Mouse (Mus musculus): ENCODE results near the gene Zkscan16.

Zkscan16 gene

DNA sequence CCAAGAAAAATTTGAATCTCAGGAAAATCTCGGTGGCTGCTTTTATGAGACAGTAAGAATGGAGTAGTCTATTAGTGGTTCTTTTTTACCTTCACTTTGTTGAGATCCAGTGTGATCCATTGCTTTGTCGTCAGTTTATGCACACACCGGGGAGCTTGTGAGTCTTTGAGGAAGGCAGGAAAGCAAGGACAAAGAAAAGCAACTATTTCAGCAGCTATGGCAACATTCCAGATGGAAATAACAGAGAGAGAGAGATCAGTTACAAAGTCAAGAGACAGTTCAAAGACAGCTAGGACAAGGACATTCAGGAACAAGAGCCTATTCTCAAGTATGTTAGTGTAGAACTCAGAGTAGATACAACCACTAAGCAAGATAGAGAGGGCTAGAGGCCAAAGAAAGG lies 7.6 kb upstream of the Zkscan16 start:
- DNase-seq (ENCODE audit: low read depth, low spot score) = no peak

DNA sequence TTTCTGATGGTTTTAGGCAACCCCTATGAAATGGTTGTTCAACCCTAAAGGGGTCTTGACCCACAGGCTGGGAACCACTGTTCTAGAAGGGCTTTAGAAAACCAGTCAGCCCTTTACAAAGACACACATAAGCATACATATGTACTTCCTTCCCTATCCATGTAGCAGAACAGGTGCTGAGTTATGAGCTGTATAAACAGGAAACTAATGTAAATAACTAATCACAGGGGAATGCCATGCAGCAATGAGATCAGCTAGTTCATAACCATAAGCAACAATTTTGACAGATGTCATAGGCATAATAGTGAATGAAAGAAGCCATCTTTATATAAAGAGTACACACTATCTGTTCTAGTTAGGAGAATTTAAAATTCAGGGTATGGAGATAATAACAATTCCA lies 1.8 kb upstream of the Zkscan16 start:
- no peak for DNase-seq (ENCODE audit: low read depth, low spot score)

DNA sequence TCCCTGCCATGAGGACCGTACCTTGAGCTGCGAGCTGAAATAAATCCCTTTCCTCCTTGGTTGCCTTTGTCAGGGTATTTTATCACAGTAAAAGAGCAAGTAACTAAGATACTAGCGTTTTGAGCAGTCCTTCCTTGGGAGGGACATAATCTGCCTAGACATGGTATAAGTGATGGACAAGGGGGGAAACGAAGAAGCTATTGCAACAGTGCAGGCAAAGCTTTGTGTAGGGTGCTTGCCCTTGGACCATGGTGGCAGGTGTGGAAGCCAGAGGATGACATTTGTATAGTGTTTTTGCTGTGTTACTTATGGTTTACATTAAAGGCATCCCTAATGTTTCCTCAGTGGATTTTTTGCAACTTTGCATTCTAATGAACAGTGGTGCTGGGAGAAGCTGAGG lies 486 bp upstream of the Zkscan16 start:
- no peak for DNase-seq (ENCODE audit: low read depth, low spot score)

DNA sequence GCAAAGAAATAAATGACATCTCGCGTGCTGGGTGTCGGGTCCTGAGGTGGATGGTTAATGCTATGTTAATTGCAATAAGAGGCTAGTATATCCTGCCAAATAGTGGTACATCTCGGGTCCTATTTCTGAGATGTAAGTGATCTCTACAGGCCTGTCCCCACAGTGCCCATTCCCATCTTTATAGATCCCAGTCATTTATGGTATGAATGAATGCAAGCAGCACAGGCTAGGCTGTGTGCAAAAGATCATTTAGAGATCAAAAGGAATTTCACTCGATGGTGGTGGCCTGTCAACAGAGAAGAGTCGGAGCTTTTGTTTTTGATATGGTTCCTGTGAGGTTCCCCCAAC lies 752 bp downstream of the Zkscan16 start:
- no peak for DNase-seq (ENCODE audit: low read depth, low spot score)

DNA sequence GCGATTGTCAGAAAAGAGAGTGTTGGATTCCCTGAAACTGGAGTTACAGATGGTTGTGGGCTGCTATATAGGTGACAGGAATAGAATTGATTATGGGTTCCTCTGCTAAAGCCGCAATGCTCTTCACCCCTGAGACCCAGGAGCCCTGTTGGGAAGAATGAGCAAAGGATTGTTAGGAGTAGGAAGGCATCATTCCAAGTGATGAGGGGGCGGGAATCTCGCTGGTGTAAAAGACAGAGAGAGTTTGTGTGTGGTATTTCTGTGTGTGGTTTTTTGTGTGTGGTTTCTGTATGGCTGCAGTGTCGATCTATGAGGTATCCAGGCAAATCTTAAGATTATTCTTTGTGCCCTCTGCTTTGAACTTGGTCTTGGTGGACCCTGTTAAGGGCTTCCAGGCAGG lies 1.3 kb downstream of the Zkscan16 start:
- no peak for DNase-seq (ENCODE audit: low read depth, low spot score)

DNA sequence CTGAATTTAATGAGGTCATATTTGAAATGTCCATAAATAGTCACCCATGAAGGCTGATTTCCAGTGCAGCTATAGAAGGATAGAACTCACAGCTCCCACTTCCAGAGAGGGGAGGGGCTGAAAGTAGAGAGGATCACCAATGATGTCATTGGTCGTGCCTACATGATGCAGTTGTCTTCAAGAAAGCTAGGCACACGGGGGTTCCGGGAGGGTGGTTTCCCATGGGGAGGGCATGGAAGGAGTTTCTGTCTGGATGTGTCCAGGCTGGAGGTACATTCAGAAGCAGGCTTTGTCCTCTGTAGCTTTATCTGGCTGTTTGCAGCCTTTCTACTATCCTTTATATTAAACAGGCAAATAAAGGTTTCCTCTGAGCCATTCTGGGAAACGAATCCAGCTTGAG lies 5.0 kb downstream of the Zkscan16 start:
- no peak for DNase-seq (ENCODE audit: low read depth, low spot score)

DNA sequence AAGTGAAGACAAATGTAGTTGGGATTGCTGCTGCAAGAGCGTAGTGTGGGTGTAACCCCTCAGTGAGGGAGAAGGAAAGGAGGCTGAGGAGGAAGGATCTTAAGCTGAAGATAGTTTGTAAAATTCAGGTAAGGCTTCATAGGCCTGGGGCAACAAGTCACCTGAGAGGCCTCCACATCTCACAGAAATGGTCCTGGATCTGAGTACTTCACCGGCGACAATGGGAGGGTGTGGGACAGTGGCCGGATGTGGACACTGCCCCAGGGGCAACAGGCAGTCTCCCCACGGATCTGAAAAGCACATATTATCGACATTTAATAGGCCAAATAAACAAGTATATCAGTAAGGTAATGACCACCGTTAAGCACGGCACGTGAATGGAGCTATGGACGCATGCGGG lies 9.2 kb downstream of the Zkscan16 start:
- no peak for DNase-seq (ENCODE audit: low read depth, low spot score)

DNA sequence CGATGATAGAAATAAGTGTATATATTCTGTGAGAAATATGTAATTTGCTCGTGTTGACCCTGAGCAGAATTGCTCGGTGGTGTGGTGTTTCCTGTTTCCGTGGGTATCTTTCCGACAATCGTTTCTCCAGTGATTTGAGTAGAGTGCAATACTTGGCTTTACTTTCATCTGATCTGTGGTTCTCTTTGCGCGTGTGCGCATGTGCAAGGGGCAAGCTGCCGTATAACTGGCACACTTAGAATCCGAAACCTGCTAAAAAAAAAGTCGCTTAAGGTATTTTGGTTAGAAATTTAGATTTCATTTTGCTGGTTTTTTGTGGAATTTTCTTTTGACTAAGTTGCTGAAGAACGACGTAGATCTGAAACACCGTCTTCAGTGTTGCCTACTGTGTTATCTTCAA lies 18.3 kb downstream of the Zkscan16 start:
- no peak for DNase-seq (ENCODE audit: low read depth, low spot score)

DNA sequence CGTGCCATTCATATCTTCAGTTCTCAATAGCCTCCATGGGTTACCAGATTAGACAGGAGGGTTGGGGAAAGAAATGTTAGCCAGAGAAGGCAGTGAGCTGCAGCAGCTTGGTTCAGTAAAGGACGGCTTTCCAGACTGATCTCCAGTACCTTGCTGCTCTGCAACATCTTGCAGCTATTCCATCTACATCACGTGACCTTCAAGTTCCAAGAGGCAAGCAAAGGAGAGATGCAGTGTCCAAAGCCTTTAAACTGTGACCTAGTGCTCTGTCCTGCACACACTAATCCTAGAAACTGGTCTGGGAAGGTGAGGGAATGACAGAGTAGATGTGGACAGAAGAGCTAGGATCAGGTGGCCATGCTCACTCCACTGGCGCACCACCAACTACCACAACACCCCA lies 19.8 kb downstream of the Zkscan16 start:
- no peak for DNase-seq (ENCODE audit: low read depth, low spot score)

DNA sequence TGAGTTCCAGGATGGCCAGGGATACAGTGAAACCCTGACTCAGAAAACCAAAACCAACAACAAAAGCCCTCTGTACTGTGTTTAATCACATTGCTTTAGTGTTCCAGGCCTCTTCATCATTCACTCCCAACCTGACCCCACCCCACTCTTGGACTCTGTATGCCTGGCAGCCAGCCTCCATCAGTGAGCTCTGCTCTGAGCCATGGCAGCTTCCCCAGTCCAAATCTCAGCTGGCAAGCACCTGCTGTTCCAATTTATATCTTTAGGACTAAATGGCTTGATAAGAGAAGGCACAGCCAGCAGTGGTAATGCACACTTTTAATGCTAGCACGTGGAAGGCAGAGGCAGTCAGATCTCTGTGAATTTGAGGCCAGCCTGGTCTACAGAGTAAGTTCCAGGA lies 21.7 kb downstream of the Zkscan16 start:
- no peak for DNase-seq (ENCODE audit: low read depth, low spot score)

DNA sequence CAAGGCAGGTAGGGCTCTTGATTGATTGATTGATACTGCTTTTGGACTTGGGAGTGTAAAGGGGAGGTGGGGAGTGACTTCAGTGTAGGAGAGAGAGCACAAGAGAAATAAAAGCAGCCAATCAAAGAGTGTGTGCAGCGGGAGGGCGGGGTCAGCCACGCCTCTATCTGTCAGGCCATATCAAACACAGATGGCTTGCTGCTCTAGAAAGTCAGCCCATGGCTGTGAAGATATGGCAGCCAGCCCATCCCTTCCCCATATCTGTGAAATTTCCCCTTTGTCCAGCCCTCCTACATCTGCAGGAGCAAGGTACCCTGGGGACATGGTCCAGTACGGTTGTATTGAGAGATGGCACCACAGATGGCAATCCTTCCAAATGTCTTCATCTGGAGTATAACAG lies 27.2 kb downstream of the Zkscan16 start:
- no peak for DNase-seq (ENCODE audit: low read depth, low spot score)

DNA sequence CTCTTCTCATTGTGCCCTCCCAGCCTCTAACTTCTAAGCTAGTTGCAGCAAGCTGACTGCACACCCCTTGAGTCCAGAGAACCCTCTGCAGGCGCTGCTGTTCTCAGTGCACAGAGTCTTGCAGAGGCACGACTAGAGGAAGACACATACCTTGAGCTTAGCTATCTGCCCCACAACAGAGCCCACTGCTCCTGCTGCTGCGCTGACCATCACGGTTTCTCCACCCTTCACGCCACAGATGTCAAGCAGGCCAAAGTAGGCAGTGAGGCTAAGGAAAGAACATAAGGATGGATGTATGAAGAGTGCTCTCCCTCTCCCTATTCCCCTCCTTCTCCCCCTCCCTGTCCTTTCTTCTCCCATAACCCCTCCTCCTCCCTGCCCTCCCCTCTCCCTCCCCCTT lies 32.3 kb downstream of the Zkscan16 start:
- no peak for DNase-seq (ENCODE audit: low read depth, low spot score)

DNA sequence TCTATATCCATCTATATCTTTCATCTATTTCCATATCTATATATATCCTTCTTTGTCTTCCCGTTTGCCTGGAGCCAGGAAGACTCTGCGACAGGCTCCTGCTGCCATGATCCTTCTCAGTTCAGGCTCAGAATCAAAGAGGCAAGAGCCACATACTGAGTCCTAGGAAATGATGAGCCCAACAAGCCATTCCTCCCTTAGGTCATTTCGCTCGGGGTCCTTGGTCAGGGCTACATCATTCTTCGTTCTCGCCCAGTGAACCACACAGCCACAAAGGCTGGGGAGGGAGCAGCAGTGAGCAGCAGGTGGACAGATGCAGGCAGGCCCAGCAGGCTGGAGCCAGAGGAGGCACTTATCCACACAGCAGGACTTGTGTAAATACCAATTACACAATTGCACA lies 38.0 kb downstream of the Zkscan16 start:
- DNase-seq (ENCODE audit: low read depth, low spot score) = no peak

DNA sequence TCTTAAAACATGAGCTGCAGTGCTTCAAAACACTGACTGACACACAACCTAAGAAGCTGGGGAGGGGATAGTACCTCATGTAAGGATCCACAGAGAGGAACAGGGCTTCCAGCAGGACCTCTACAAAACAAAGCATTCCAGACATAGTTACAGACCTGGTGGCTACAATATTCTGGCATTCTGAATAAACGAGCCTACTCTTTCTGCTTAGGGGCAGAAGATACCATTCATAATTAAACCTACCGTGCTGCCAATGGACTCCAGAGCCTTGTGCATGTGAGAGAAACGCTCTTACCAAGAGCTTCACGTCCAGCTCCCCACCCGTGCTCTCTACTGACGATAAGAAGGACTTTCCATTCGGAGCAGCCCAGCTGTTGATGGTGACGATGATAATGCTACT lies 39.4 kb downstream of the Zkscan16 start:
- DNase-seq (ENCODE audit: low read depth, low spot score) = no peak

DNA sequence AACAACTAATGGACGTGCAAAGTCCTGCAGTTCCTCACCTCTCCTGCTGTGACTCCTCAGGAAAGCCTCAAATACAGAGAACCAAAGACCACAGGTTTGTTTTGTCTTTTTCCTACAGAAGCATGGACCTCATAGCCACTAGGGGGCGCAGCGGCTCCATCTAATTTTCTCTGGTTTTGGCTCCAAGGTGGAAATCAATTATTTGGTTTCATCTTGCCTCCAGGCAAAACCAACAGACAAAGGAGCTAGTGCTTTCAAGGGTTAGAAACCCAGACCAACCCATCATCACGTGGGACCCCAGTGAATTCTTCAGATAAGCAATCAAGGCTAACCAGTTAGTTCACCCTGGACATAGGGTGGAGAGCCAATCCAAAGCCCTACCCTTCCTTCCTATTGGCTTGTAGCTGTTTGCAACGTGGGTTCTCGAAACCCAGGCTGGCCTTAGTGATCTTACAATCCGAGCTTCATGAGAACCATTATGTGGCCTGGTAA lies 41.8 kb downstream of the Zkscan16 start:
- DNase-seq (ENCODE audit: low read depth, low spot score) = peak; percentile 63

DNA sequence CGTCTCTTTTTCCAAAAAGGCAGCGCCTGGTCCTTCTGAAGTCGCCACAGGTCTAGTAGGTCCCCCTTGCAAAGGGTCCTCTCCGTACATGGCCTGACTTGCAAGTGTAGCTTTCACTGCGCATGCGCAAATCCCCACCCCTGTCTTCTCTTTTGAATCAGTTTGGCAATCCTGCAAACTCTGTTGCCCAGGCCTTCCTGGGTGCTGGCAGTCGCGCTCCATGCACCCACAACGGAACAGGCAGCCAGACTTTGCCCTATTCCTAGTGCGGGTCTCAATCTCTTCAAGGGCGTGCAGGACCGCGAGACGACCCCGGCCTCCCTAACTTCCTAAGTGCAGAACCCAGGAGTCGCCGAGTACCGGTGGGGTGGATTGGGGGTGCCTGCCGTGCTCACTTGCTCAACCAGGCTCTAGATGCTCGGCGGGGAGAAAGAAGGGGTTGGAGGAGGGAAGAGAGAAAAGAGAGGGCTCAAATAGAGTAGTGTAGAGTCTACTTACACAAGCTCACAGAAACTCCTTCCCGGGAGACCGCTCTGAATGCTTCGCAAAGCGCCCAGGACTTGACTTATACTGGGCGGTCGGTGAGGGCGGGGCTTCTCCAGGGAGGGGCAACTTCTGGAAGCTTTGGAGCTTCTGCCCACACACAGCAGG lies 43.2 kb downstream of the Zkscan16 start, which contains the start of gene Ptgr1:
Ptgr1 (minus strand) TSS at position 580 of the 651 bp plus-strand sequence.
- peak; percentile 53 for DNase-seq (ENCODE audit: low read depth, low spot score)

DNA sequence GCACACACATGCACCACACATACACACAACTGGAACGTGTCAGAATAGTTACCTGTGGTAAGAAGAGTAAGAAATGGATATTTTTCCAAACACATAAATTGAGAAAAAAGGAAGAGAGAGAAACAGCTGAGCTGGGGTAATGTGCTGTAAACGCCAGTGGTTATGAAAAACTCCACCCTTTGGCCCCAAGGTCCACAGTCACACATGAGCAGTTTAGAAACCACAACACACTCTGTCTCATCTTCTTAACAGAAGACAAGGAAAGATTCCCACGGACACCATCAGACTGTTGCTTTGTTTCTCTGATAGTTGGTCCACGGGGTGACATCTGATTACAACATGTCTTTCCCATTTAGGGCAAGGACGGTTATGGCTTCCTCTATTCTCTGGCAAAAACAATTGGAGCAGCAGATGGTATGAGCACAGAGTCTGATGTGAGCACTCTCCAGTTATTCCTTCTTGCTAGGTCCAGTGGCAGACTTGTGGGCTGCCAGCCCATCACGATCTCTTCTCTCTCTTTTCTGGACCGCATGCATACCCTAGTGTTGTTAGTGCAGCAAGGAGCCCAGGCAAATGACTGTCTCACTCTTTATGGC lies 46.0 kb downstream of the Zkscan16 start:
- no peak for DNase-seq (ENCODE audit: low read depth, low spot score)

DNA sequence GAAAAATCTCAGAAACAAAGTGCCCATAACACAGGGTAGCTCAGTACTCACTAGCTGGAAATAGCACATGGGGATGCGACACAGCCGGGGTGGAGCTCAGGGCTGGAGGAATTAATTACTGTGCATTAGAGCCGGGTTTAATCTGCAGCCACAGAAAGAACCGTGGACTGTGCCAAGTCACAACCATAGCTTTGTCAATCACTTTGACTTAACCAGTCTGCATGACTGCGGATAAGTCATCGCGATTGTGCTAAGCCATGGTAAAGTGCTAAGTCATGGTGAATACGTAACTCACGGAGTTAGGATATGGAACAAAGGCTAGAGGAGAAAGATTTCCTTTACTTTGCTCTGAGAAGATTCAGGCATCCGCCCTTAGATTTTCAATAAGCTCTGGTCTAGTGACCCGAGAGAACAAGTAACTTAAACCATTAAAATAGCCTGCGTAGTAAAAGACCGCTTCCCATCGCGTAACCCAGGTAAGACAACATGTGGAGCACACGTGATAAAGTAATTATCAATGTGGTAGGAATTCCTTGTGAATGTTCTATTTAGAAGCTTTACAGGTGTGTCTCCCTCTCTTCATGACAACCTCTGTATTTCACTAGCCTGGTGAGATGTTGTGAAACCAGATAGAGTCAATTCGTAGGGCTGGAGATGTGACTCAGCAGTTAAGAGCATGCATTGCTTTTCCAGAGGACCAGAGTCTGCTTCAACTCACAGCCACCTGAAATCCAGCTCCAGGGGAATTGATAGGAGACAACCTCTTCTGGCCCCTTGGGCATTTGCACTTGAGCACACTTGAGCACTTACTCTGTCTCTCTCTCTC lies 47.4 kb downstream of the Zkscan16 start:
- DNase-seq (ENCODE audit: low read depth, low spot score) = no peak

DNA sequence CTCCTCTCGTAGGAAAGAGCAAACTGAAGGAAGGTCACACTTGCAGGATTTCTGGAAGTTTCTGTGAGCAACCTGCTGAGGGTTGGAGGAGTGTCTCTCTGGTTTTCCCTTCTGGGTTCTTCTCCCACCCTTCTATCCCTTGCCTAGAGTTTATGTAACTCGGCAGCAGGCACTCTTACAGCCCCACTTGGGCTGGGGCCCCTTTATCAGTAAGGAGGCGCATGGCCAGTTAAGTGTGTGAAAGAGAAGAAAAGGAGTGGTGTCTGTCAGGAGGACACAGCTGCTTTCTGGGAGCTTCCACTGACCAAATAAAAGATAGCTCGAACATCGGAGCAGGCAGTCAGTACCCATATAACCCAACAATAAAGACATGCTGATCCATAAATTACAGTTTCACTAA lies 48.8 kb downstream of the Zkscan16 start:
- no peak for DNase-seq (ENCODE audit: low read depth, low spot score)

DNA sequence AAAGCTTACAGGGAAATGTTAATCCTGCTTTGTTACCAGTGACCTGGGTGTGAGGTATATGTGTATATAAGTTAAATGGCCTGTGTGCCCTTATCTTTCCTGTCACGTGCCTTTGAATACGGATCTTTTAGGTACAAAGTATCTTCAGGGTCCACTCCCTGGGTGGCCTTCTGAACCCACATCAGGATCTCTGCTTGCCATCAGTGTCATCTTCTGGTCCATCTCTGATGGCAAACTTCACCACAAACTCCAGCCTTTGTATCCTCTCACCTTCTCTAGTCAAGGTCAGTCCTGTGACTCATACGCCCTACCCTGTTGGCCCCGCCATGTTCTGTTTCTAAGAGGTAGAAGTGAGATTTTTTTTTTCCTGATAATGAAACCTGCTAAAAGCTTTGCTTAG lies 51.3 kb downstream of the Zkscan16 start, which contains the start of gene Dnajc25:
Dnajc25 (plus strand) TSS at position 301 of the 400 bp plus-strand sequence.
- no peak for DNase-seq (ENCODE audit: low read depth, low spot score)

DNA sequence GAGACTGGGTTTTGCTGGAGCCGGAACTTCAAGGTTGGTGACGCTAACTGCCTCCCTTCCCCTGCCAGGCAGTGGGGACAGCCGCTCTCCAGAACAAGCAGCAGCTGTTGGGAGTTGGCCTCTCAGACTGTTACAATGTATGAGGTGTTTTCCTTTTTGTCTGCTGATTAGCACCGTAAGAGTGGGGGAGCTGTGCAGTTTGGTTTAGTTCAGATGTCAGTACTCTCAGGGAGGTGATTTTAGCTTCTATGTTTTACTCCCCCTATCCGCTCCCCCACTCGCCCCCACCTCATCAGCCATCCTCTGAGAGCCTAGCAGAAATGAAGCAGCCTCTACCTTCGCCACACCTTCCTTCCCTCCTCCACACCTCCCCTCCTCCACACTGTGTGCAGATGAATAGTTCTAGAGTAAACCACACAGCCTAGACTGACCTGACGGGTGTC lies 51.8 kb downstream of the Zkscan16 start:
- no peak for DNase-seq (ENCODE audit: low read depth, low spot score)

DNA sequence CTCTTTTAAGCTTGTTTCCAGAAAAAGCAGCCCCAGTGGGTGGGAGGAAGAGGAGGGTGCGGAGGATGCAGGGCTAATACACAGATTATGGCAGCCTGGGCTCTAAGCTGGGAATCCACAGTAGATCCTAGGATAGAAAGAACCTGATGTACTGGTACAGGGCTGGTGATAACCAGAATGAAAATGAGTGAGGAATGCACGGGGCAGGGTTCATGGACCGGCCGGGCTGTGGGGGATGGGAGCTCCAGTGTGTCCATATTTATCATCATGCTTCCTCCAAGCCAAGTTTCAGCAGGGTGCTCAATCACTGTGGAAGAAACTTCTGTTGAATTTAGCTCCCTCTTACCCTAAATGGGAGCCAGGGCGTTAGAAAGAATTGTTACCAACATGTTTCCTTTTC lies 53.7 kb downstream of the Zkscan16 start:
- DNase-seq (ENCODE audit: low read depth, low spot score) = no peak

DNA sequence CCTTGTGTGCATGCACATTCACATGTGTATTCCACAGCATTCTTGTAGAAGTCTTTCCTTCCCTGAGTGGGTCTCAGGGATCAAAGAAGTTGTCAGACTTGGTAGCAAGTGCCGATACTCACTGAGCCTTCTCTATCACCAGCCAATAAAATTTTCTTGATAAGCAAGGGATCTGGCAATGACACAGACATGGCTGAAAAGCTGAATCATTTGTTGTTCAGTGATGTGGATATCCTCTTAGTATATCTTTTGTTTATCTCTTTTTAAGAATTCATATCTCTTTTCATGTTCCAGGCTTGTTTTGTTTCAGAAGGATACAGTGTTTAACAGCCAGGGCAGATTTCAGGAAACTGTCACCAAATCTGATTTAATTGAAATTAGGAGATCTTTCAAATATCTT lies 55.3 kb downstream of the Zkscan16 start:
- no peak for DNase-seq (ENCODE audit: low read depth, low spot score)

Measured in WW6 (cell line).